Mouse (Mus musculus): ENCODE results near the gene Dbnl. TPM values are rescaled to one million over a fixed set of nuclear protein-coding genes. Genes with fewer than 3 reads are reported as not detected.

Dbnl gene
- polyA plus RNA-seq, 1 experiment, result 136 TPM

DNA sequence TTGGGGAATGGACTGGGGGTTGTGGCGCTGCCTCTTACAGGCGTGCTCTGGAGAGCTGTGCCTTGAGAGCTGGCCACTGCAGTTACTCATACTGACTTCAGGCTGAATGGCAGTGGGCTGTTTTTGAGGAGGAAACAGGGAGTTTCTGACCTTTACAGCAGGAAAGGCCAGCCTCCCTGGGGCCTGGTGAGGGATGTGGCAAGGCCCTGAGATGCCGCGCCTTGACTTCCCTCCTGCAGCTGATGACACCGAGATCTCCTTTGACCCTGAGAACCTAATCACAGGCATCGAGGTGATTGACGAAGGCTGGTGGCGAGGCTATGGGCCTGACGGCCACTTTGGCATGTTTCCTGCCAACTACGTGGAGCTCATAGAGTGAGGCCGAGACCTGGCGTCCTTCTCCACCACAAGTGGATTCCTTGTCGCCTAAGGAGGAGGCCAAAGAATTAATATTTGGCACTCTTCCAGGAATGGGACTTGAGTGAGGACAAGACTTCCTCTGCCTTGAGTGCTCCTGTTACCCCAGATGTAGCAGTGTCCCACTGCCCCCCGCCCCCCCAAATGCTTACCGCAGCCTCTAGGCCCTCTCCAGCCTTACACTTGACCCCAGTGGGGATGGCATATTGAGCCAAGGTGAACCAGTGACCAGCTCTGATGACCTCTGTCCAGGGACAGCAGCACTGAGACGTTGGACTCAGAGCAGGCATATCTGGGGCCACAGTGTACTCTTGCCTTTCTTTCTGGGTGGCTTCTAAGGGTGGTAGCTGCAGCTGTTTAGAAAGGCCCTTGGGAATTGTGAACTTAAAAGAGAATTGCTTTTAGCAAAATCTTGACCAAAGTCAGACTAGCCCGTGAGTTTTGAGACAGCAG lies 11.6 kb downstream of the Dbnl start:
- Histone ChIP-seq H3K4me3 (ENCODE audit: control insufficient read depth, insufficient read depth, low read length) (no peak overlapping the region), H3K27me3 (ENCODE audit: control insufficient read depth, insufficient read depth, low read length) (no peaks in the 10 kb centered on the region), H3K27ac (ENCODE audit: control insufficient read depth, insufficient read depth, low read length) (no peak overlapping the region), H3K36me3 (ENCODE audit: control insufficient read depth, insufficient read depth, low read length) (peaks cover 55% of the 10 kb centered on the region), H3K4me1 (replicated peaks; ENCODE audit: control insufficient read depth, insufficient read depth, low read length) (peaks cover 14% of the 10 kb centered on the region)
- TF ChIP-seq POLR2A (IDR thresholded peaks at IDR 0.05; ENCODE audit: control insufficient read depth, extremely low read depth, insufficient read depth, low read length, poor library complexity) (no peak), CTCF (IDR thresholded peaks at IDR 0.05; ENCODE audit: borderline replicate concordance, control insufficient read depth, extremely low read depth, insufficient read depth, low read length, poor library complexity) (no peak)
- no peak for DNase-seq
- WGBS, result 95% methylated on average over 17 of the region's 17 CpGs

- WGBS, result 98% methylated on average over 16 of the region's 16 CpGs
- Histone ChIP-seq H3K4me3 (ENCODE audit: control insufficient read depth, insufficient read depth, low read length) (no peak overlapping the region), H3K27me3 (ENCODE audit: control insufficient read depth, insufficient read depth, low read length) (no peaks in the 10 kb centered on the region), H3K36me3 (ENCODE audit: control insufficient read depth, insufficient read depth, low read length) (peaks cover 42% of the 10 kb centered on the region), H3K4me1 (replicated peaks; ENCODE audit: control insufficient read depth, insufficient read depth, low read length) (peaks cover 14% of the 10 kb centered on the region), H3K27ac (ENCODE audit: control insufficient read depth, insufficient read depth, low read length) (no peak overlapping the region)
- no peak for DNase-seq
- TF ChIP-seq POLR2A (IDR thresholded peaks at IDR 0.05; ENCODE audit: control insufficient read depth, extremely low read depth, insufficient read depth, low read length, poor library complexity), result no peak
- TF ChIP-seq CTCF (IDR thresholded peaks at IDR 0.05; ENCODE audit: borderline replicate concordance, control insufficient read depth, extremely low read depth, insufficient read depth, low read length, poor library complexity), result no peak
Observed at GRCm38 (mm10) chr11:5801511-5801910, 13.2 kb downstream of the Dbnl start.

DNA sequence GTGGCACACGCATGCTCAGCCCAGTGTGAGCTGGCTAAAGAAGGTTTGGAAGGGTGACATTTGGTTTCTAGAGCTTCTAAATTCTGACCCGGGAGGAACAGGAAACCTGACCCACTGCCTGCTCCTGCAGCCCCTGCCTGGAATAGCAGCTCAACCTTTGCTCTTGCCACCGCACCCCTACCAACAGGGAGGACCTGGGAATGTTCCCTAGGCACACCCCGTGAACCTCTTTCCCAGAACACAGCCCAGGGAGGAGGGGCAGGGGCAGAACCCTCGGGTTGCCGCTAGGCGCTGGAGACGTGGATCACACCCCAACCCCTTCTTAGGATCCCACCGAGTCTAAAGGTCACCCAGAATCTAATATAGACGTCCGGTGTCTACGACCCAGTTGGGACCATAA lies 13.7 kb downstream of the Dbnl start:
- TF ChIP-seq CTCF (IDR thresholded peaks at IDR 0.05; ENCODE audit: borderline replicate concordance, control insufficient read depth, extremely low read depth, insufficient read depth, low read length, poor library complexity), result no peak
- no peak for TF ChIP-seq POLR2A (IDR thresholded peaks at IDR 0.05; ENCODE audit: control insufficient read depth, extremely low read depth, insufficient read depth, low read length, poor library complexity)
- Histone ChIP-seq H3K27ac (ENCODE audit: control insufficient read depth, insufficient read depth, low read length) (no peak overlapping the region), H3K27me3 (ENCODE audit: control insufficient read depth, insufficient read depth, low read length) (no peaks in the 10 kb centered on the region), H3K36me3 (ENCODE audit: control insufficient read depth, insufficient read depth, low read length) (peaks cover 37% of the 10 kb centered on the region), H3K4me1 (replicated peaks; ENCODE audit: control insufficient read depth, insufficient read depth, low read length) (peaks cover 14% of the 10 kb centered on the region), H3K4me3 (ENCODE audit: control insufficient read depth, insufficient read depth, low read length) (no peak overlapping the region)
- no peak for DNase-seq
- WGBS, result 78% methylated on average over 12 of the region's 12 CpGs

- H3K36me3 ChIP-seq (ENCODE audit: control insufficient read depth, insufficient read depth, low read length), result peaks cover 30% of the 10 kb centered on the region
- 63% methylated on average over 8 of the region's 8 CpGs for WGBS
Observed at GRCm38 (mm10) chr11:5802457-5803217, 14.3 kb downstream of the Dbnl start.

GRCm38 (mm10) chr11:5803551-5803981 lies 15.3 kb downstream of the Dbnl start, which contains the start of gene Pgam2:
Gene Pgam2, minus strand, starts transcription at chr11:5803733.
- H3K4me3 ChIP-seq (ENCODE audit: control insufficient read depth, insufficient read depth, low read length), result no peak within 1 kb of the TSS
- TF ChIP-seq CTCF (IDR thresholded peaks at IDR 0.05; ENCODE audit: borderline replicate concordance, control insufficient read depth, extremely low read depth, insufficient read depth, low read length, poor library complexity) (no peak), POLR2A (IDR thresholded peaks at IDR 0.05; ENCODE audit: control insufficient read depth, extremely low read depth, insufficient read depth, low read length, poor library complexity) (no peak)
- no peak within 1 kb of the TSS for H3K27ac ChIP-seq (ENCODE audit: control insufficient read depth, insufficient read depth, low read length)
- H3K36me3 ChIP-seq (ENCODE audit: control insufficient read depth, insufficient read depth, low read length), result peaks cover 21% of the 10 kb centered on the region
- H3K4me1 ChIP-seq (replicated peaks; ENCODE audit: control insufficient read depth, insufficient read depth, low read length), result peaks cover 14% of the 10 kb centered on the region
- no peaks in the 10 kb centered on the region for H3K27me3 ChIP-seq (ENCODE audit: control insufficient read depth, insufficient read depth, low read length)
- 20% methylated on average over 8 of the region's 8 CpGs for WGBS
- DNase-seq, result no peak

More at GRCm38 (mm10) chr11:5802457-5803217, 14.3 kb downstream of the Dbnl start:
- no peak for TF ChIP-seq POLR2A (IDR thresholded peaks at IDR 0.05; ENCODE audit: control insufficient read depth, extremely low read depth, insufficient read depth, low read length, poor library complexity)
- no peak for TF ChIP-seq CTCF (IDR thresholded peaks at IDR 0.05; ENCODE audit: borderline replicate concordance, control insufficient read depth, extremely low read depth, insufficient read depth, low read length, poor library complexity)
- Histone ChIP-seq H3K27ac (ENCODE audit: control insufficient read depth, insufficient read depth, low read length) (no peak overlapping the region), H3K27me3 (ENCODE audit: control insufficient read depth, insufficient read depth, low read length) (no peaks in the 10 kb centered on the region), H3K4me1 (replicated peaks; ENCODE audit: control insufficient read depth, insufficient read depth, low read length) (peaks cover 14% of the 10 kb centered on the region), H3K4me3 (ENCODE audit: control insufficient read depth, insufficient read depth, low read length) (no peak overlapping the region)
- no peak for DNase-seq

DNA sequence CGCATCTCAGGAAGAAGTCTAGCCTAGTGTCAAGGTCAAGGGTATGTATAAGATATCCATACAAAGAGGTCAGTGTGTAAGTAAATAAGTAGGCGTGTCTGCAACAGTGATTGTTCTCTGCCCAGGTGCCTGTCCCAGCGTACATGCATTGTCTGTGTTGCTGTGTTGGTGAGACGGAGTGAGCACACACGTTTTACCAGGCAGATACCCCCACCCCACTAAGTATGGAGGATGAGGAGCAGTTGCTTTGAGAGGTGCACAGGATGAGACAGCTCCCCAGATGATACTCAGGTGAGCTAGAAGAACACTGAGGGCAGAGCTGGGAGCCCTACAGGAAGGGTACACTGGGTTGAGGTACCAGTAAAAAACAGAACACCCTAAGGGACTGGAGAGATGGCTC lies 15.9 kb downstream of the Dbnl start:
- no peak overlapping the region for H3K27ac ChIP-seq (ENCODE audit: control insufficient read depth, insufficient read depth, low read length)
- TF ChIP-seq CTCF (IDR thresholded peaks at IDR 0.05; ENCODE audit: borderline replicate concordance, control insufficient read depth, extremely low read depth, insufficient read depth, low read length, poor library complexity) (no peak), POLR2A (IDR thresholded peaks at IDR 0.05; ENCODE audit: control insufficient read depth, extremely low read depth, insufficient read depth, low read length, poor library complexity) (no peak)
- 84% methylated on average over 5 of the region's 5 CpGs for WGBS
- H3K36me3 ChIP-seq (ENCODE audit: control insufficient read depth, insufficient read depth, low read length), result peaks cover 15% of the 10 kb centered on the region
- H3K4me1 ChIP-seq (replicated peaks; ENCODE audit: control insufficient read depth, insufficient read depth, low read length), result peaks cover 14% of the 10 kb centered on the region
- no peak for DNase-seq
- no peaks in the 10 kb centered on the region for H3K27me3 ChIP-seq (ENCODE audit: control insufficient read depth, insufficient read depth, low read length)
- no peak overlapping the region for H3K4me3 ChIP-seq (ENCODE audit: control insufficient read depth, insufficient read depth, low read length)

All from thymus, adult 2 months (tissue).